Mouse (Mus musculus) midbrain, embryonic 15.5 days (tissue): ENCODE results near the gene Hemgn. TPM values are rescaled to one million over a fixed set of nuclear protein-coding genes. Genes with fewer than 3 reads are reported as not detected.
A peak's percentile ranks its signal among the peaks of the same experiment; 100 is the strongest.

Experiments used
- ATAC-seq: fragments of 200-750 bp; cut with Nextera tagmentation; replicated peaks from 2 replicates; pipeline ENCODE4 v1.8.0; 2017; ENCODE audit warnings: moderate TSS enrichment
- H3K27ac ChIP-seq: fragments of 300-500 bp; sonication (generic); 2 replicates; pipeline ENCODE4 v1.5.1; 2015; ENCODE audit warnings: mild to moderate bottlenecking, inconsistent platforms
- H3K27me3 ChIP-seq: fragments of 300-500 bp; sonication (generic); replicated peaks from 2 replicates; pipeline ENCODE4 v1.6.1; 2015; ENCODE audit warnings: inconsistent platforms
- H3K36me3 ChIP-seq: fragments of 300-500 bp; sonication (generic); replicated peaks from 2 replicates; pipeline ENCODE4 v1.6.1; 2015; ENCODE audit warnings: inconsistent platforms
- H3K4me1 ChIP-seq: fragments of 300-500 bp; sonication (generic); 2 replicates; pipeline ENCODE4 v1.6.1; 2015; ENCODE audit warnings: inconsistent platforms
- H3K4me2 ChIP-seq: fragments of 300-500 bp; sonication (generic); 2 replicates; pipeline ENCODE4 v1.6.1; 2015; ENCODE audit warnings: inconsistent platforms, mild to moderate bottlenecking, moderate library complexity
- H3K4me3 ChIP-seq: fragments of 300-500 bp; sonication (generic); 2 replicates; pipeline ENCODE4 v1.5.1; 2015; ENCODE audit warnings: mild to moderate bottlenecking, inconsistent platforms
- H3K9ac ChIP-seq: fragments of 300-500 bp; sonication (generic); 2 replicates; pipeline ENCODE4 v1.6.1; 2015; ENCODE audit warnings: mild to moderate bottlenecking, inconsistent platforms
- H3K9me3 ChIP-seq: fragments of 300-500 bp; sonication (generic); 2 replicates; pipeline ENCODE4 v1.6.1; 2016; ENCODE audit warnings: inconsistent platforms
- WGBS: fragments of 180-500 bp; shearing (Covaris S2); methylation state at CpG from one replicate; pipeline ENCODE4 v1.1.7; 2015; ENCODE audit warnings: mixed read lengths; 5-methylcytosine and 5-hydroxymethylcytosine counted together
- polyA plus RNA-seq: library from polyadenylated mRNA; unstranded; fragments of >200 nt; fragmentation: Nextera tagmentation; extraction: Ambion mirVana; gene quantifications from 2 replicates; pipeline ENCODE4 v1.2.1, GENCODE M21; 2015

The Hemgn gene
- polyA plus RNA-seq, 1 experiment from 2014 or later, result 0.14 TPM

DNA sequence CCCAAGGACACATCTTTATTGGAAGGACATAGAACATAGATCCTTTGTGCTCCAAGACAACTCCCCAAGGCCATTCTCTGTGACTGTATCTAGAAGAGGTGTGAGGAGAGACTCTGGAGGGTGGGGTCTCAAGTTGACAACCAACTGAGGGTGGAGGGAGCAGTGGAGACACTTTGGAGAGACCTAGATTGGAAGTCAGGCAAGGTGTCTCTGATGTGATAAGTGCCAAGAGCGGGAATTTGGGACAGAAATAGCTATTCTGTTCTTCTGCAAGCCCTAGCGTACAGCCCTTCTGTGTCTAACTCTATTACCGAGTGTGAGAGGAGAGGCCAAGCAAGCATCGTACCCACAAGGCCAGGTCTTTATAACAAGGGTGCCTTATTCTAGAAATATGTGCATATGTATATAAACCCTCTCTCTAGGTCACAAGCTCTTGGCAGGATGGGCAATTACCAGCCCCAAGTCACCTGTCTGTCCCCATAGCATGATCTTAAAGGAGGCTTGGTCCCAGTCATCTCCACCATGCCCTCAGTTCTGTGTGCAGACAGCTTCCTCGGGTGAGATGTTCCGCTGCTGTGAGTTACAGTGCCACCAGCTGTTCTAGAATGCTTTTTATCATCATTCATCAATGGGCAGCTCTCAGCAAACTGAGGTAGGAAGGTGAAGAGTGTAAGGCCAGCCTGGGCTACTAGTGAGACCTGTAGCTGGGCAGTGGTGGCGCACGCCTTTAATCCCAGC, 6.2 kb downstream of the Hemgn start:
- Histone ChIP-seq H3K9ac (no peak overlapping the region), H3K36me3 (no peaks in the 10 kb centered on the region), H3K4me3 (no peak overlapping the region), H3K4me1 (no peaks in the 10 kb centered on the region), H3K27me3 (no peaks in the 10 kb centered on the region), H3K9me3 (no peaks in the 10 kb centered on the region), H3K4me2 (no peak overlapping the region), H3K27ac (no peak overlapping the region)
- no peak for ATAC-seq
- 89% methylated on average over 8 of the region's 8 CpGs for WGBS

DNA sequence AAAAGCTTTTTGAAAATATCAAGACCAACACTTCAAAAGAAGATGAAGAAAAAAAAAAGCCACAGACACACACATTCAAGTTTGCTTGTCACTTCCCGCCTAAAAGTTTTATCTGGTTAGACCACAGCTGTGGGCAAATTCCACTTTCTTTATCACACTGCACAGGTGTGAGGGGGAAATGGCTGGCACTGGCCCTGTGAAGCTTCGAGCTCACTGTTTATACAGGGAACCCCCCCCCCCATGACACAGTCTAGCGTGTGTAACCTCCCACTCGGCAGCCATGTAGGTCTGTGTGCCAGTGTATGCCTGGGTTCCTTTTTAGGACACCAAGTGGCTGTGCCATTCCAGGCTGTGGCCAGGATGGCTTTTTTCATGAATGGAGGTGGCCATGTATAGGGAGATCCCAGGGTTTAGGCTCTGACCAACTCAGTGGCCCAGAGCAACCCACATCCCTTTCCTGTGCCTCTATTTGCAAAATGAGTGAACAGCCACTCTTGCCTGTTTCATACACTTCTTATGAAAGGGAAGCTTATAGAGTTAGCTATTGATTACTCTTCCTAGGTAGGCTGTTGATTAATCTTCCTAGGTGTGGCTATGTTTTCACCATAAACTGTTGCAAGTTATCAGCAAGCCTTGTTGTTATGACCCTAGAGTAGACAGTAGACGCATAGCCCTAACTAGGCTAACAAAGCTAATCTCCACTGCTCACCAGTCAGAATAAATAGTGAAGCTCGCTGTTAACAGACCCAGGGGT, 9.1 kb downstream of the Hemgn start:
- no peaks in the 10 kb centered on the region for H3K27me3 ChIP-seq
- WGBS, result 82% methylated on average over 6 of the region's 6 CpGs
- H3K27ac ChIP-seq, result no peak overlapping the region
- ATAC-seq, result no peak
- no peak overlapping the region for H3K4me2 ChIP-seq
- no peaks in the 10 kb centered on the region for H3K9me3 ChIP-seq
- H3K4me3 ChIP-seq, result no peak overlapping the region
- H3K9ac ChIP-seq, result no peak overlapping the region
- no peaks in the 10 kb centered on the region for H3K4me1 ChIP-seq
- H3K36me3 ChIP-seq, result no peaks in the 10 kb centered on the region

DNA sequence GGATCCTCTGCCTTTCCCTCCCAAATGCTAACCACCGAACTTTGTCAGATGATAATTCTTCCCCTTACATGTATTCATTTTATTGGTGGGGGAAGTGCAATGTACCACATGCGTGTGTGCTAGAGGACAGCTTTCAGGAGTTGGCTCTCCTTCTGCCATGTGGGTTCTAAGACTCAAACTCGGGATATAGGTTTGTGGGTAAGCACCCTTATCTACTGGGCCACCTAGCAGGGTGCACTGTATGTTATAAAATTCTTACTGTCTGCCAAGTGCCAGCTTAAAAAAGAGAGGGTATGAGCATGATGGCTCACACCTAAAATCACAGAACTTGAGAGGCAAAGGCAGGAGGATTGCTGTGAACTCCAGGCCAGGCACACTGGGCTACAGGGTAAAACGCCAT, 14.5 kb downstream of the Hemgn start:
- H3K9me3 ChIP-seq, result no peaks in the 10 kb centered on the region
- no peak overlapping the region for H3K27ac ChIP-seq
- no peak for ATAC-seq
- H3K27me3 ChIP-seq, result no peaks in the 10 kb centered on the region
- 85% methylated on average over 4 of the region's 4 CpGs for WGBS
- no peak overlapping the region for H3K4me2 ChIP-seq
- H3K4me3 ChIP-seq, result no peak overlapping the region
- H3K4me1 ChIP-seq, result no peaks in the 10 kb centered on the region
- no peak overlapping the region for H3K9ac ChIP-seq
- H3K36me3 ChIP-seq, result no peaks in the 10 kb centered on the region

DNA sequence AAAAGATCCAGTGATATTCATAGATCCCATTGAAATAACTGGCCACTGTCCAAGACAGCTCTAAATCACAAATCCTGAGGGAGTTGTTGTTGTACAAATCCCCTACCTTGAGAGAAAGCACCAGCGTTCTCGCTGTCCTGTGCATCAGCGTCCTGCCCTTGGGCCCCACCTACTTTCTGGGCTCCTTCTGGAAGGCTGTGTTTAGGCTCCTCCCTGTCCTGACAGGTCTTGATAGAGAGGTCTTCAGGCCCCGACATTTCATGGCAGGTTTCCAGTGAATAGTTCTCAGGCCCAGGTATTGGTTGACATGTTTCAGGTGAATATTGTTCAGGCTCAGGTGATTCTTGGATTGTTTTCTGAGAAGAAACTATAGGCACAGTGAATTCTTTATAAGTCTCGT, 17.6 kb downstream of the Hemgn start:
- no peak for ATAC-seq
- no peak overlapping the region for H3K27ac ChIP-seq
- no peak overlapping the region for H3K4me3 ChIP-seq
- H3K9ac ChIP-seq, result no peak overlapping the region
- 38% methylated on average over 5 of the region's 5 CpGs for WGBS
- H3K4me1 ChIP-seq, result no peaks in the 10 kb centered on the region
- no peaks in the 10 kb centered on the region for H3K27me3 ChIP-seq
- H3K36me3 ChIP-seq, result no peaks in the 10 kb centered on the region
- H3K9me3 ChIP-seq, result no peaks in the 10 kb centered on the region
- no peak overlapping the region for H3K4me2 ChIP-seq

DNA sequence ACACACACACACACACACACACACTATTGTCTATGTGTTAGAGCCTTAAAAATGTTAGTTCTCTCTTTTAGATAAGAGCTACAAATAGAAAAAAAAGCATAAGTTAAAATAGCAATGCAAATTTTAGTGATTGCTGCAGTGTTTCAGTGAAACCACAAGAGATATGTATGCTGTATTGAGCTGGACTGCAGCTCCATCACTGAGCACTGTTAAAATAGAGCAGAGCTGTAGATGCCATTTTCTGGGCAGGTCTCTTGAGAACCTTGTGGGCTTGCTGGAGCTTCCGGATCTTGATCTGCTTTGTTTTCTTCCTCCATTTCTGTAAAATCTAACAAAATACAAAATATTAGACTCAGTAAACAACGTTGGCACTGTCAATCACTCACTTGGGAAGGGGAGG, 18.9 kb downstream of the Hemgn start:
- Histone ChIP-seq H3K4me3 (no peak overlapping the region), H3K9ac (no peak overlapping the region), H3K4me2 (no peak overlapping the region), H3K36me3 (no peaks in the 10 kb centered on the region), H3K27ac (no peak overlapping the region), H3K27me3 (no peaks in the 10 kb centered on the region), H3K4me1 (peaks cover 5% of the 10 kb centered on the region), H3K9me3 (no peaks in the 10 kb centered on the region)
- 69% methylated on average over 2 of the region's 2 CpGs for WGBS
- no peak for ATAC-seq

DNA sequence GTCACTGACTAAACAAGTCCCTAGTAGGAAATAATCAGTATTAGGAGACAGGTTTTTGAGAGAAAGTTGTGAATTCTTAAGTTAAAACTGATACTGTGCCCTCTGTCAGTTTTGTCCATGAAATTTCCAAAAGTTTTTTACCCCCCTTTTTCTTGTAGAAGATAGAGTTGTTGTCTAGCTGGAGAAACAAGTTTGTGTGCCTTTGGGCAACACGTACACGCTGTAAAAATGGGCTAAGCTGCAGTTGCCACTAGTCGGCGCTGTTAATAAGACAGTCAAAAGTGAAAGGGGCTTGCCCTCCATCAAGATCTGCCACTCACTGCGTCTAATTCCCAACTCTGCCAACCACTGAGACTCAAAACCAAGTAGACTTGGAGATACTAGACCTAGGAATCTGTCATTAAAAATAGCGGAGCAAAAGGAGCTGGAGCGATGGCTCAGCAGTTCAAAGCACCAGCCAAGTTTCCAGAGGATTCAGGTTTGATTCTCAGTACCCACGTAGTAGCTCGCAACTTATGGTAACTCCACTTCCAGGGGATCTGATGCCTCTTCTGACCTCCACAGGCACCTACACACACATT, 22.8 kb downstream of the Hemgn start:
- no peak overlapping the region for H3K27ac ChIP-seq
- 23% methylated on average over 9 of the region's 9 CpGs for WGBS
- peak overlapping the region; percentile 56; the same call in 1 of the 2 replicates for H3K4me3 ChIP-seq
- H3K4me2 ChIP-seq, result peak overlapping the region; percentile 58
- no peak for ATAC-seq
- H3K9ac ChIP-seq, result no peak overlapping the region; the same call in 1 of the 2 replicates
- no peaks in the 10 kb centered on the region for H3K36me3 ChIP-seq
- H3K9me3 ChIP-seq, result no peaks in the 10 kb centered on the region
- H3K4me1 ChIP-seq, result peaks cover 7% of the 10 kb centered on the region
- H3K27me3 ChIP-seq, result no peaks in the 10 kb centered on the region

DNA sequence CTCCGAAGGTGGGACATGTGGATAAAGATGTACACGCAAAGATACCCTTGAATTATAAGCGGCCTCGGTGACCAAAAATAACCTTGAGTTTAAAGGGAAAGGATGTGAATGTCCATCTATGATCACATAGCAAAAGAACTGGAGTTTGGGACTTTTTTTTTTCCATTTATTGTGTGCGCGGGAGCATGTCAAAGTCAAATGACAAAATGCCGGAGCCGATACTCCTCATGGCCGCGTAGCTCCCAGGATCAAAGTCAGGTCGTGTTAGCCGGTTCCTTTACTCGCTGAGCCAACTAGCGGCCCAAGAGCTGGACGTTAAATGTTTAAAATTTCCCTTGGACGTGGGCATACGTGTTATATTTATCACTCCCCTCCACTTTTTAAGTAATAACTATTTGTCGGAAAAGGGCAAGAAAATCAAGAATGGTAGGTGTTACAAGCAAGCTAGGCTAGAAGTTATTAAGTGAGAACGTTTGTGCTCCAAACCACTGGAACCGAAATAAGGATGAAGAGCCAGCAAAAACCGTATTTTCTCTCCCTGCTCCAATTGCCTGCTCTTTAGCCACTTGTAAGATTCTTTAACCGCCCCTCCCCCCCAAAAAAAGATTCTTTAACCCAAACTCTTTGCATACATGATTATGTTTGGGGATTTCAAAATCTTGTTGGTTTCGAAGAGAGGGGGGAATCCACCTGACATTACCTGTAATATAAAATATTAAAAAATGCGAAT, 23.5 kb downstream of the Hemgn start:
- Histone ChIP-seq H3K36me3 (0 out of 2 replicates have a peak, but pooled peaks cover 2% of the 10 kb centered on the region), H3K4me1 (peaks cover 7% of the 10 kb centered on the region)

DNA sequence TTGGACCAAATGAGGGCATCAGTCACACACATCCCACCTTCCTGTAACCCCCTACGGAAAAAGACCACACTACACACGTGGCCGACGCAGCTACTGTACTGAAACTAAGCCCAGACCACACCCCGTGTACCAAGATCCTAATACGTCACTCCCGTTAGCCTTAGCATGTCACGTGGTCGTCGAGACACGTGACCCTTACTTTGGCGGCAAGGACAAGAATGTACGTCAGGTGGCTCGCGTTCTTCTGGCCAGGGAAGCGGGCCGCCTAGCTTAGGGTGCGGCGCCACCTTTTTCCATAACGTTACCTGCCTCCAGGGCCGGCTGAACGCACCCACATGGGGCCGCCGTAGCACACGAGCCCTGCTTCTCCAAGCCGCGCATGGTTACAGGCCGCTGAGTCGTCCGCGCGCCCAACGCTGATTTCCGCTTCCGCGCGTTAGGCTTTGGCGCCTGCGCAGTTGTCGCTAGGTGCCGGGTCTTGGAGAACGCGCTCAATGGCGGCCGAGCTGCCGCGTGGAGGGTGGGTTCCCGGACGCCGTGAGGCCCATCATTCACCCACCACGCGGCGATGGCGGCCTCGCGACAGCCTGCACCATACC, 24.2 kb downstream of the Hemgn start, which contains the start of gene Trmo:
TSS of gene Trmo (minus strand) at position 425 of the 599 bp plus-strand sequence.
- peak within 1 kb of the TSS; percentile 68 for H3K9ac ChIP-seq
- H3K9me3 ChIP-seq, result no peaks in the 10 kb centered on the region
- 0 out of 2 replicates have a peak, but pooled peaks cover 3% of the 10 kb centered on the region for H3K36me3 ChIP-seq
- H3K4me3 ChIP-seq, result peak within 1 kb of the TSS; percentile 56
- H3K27me3 ChIP-seq, result no peaks in the 10 kb centered on the region
- peak; percentile 98 for ATAC-seq
- peak within 1 kb of the TSS; percentile 58 for H3K4me2 ChIP-seq
- WGBS, result under 1% methylated on average over 56 of the region's 56 CpGs
- H3K27ac ChIP-seq, result peak within 1 kb of the TSS; percentile 95
- peaks cover 7% of the 10 kb centered on the region for H3K4me1 ChIP-seq

More for the DNA sequence above, 23.5 kb downstream of the Hemgn start:
- H3K4me3 ChIP-seq, result peak overlapping the region; percentile 56
- ATAC-seq, result no peak; the same call in 1 of the 2 replicates
- H3K27ac ChIP-seq, result peak overlapping the region; percentile 95
- H3K9me3 ChIP-seq, result no peaks in the 10 kb centered on the region
- WGBS, result 2% methylated on average over 24 of the region's 24 CpGs
- no peaks in the 10 kb centered on the region for H3K27me3 ChIP-seq
- peak overlapping the region; percentile 58 for H3K4me2 ChIP-seq
- H3K9ac ChIP-seq, result peak overlapping the region; percentile 68

DNA sequence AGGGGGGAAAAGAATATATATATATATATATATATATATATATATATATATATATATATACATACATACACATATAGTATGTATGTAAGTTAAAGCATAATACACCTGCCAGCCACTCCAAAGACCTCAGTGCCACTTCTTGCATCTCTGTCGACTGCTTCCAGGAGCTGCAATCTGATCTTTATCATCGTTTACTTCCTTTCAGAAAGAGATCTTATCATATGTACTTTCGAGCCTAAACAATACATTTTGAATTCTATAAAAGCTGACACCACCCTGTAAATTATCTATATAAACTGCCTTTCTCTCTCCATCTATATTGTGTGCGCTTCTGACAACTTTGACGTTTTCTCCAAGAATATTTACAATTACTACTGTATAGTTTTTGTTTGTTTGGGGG, 24.8 kb downstream of the Hemgn start:
- no peaks in the 10 kb centered on the region for H3K9me3 ChIP-seq
- H3K27ac ChIP-seq, result peak overlapping the region; percentile 95
- ATAC-seq, result no peak; the same call in 1 of the 2 replicates
- H3K36me3 ChIP-seq, result 0 out of 2 replicates have a peak, but pooled peaks cover 3% of the 10 kb centered on the region
- 40% methylated on average over 5 of the region's 5 CpGs for WGBS
- H3K4me2 ChIP-seq, result peak overlapping the region; percentile 58
- peaks cover 7% of the 10 kb centered on the region for H3K4me1 ChIP-seq
- H3K9ac ChIP-seq, result peak overlapping the region; percentile 68
- H3K4me3 ChIP-seq, result peak overlapping the region; percentile 56
- no peaks in the 10 kb centered on the region for H3K27me3 ChIP-seq

DNA sequence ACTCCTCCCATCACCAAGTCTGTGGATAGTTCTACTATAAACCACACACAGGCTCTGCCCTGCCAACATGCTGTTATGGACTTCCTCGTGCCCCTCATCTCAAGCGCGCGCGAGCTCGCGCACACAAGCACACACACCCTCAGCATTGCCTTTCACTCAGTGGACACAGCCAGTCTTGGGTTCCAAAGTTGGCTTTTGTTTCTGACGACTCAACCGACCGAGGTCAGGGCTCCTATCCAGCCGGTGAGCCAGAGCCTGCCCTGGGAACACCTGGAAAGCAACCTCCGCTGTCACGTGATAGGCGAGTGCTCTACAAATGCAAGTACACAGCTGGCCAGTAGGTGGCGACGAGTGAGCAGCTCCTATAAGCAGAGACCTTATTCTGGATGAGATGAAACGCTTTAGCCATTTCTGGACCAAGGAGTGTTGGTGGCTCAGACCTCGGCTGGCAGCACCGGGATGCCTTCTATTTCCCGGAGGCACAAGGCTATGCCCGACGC, 38.4 kb downstream of the Hemgn start:
- H3K27ac ChIP-seq, result no peak overlapping the region
- no peak overlapping the region for H3K9ac ChIP-seq
- H3K4me2 ChIP-seq, result peak overlapping the region; percentile 51
- peaks cover 9% of the 10 kb centered on the region for H3K4me1 ChIP-seq
- 25% methylated on average over 22 of the region's 22 CpGs for WGBS
- H3K27me3 ChIP-seq, result no peaks in the 10 kb centered on the region
- peaks cover 16% of the 10 kb centered on the region for H3K36me3 ChIP-seq
- ATAC-seq, result peak; percentile 62
- no peaks in the 10 kb centered on the region for H3K9me3 ChIP-seq
- H3K4me3 ChIP-seq, result peak overlapping the region; percentile 31

DNA sequence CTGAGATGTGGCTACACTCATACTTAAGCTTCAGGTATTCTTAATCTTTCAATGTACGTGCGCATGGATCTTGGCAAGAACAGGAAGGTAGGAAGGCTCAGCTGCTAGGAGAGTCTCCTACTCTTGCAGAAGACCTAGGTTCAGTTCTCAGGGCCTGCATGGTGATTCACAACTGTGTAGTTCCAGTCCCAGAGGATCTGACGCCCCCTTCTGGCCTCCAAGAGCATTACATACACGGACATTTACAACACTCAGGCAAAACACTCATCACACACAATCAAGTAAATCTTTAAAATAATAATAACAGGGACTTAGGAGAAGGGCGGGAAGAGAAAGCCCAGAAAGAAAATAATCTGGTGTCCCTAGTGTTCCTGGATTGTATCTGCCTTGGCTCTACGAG, 38.9 kb downstream of the Hemgn start:
- Histone ChIP-seq H3K9ac (no peak overlapping the region), H3K4me3 (peak overlapping the region; percentile 31), H3K36me3 (peaks cover 12% of the 10 kb centered on the region; the same call in 1 of the 2 replicates), H3K27ac (no peak overlapping the region), H3K4me1 (peaks cover 9% of the 10 kb centered on the region), H3K4me2 (peak overlapping the region; percentile 51), H3K9me3 (no peaks in the 10 kb centered on the region), H3K27me3 (0 out of 2 replicates have a peak, but pooled peaks cover 2% of the 10 kb centered on the region)
- 53% methylated on average over 6 of the region's 6 CpGs for WGBS
- no peak for ATAC-seq
